Mouse (Mus musculus) layer of hippocampus, adult 9-10 months (tissue): ENCODE data around the gene Gm28998.
"Not testable (repeated sequence)": the region's sequence is repeated elsewhere in the genome, so short reads cannot be mapped to it uniquely, and the experiment has no call there.

Experiments used
- DNase-seq: peaks from one replicate; pipeline ENCODE4 v3.0.0; 2022; ENCODE audit warnings: low spot score

The Gm28998 gene

GRCm38 (mm10) chrY:7253487-7253886 is at the start of gene Gm28998:
Gm28998 (plus strand) TSS chrY:7253787.
- DNase-seq, result not testable (repeated sequence)
